In the genomic region with DNA sequence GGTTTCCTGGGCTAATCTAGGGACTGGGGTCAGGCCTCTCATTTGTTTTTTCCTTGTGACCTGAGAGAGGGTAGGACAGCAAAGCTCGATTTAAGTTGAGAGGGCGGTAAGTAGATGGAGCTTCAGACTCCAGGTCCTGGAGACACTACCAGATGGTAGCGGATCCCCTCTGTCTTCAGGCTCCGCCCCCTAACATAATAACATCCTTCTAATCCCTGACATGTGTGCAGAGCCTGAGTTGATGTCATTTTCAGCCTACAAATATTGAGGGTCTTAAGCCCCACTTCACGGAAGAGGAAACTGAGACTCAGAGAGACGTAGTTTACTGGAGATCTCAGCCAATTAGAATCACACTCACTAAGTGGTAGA, we compare ENCODE assay signal across 8 mouse cellular contexts. TPM values are rescaled to one million over a fixed set of nuclear protein-coding genes. Genes with fewer than 3 reads are reported as not detected.
DNase-seq lines count a peak whose midpoint lies in the region; ATAC-seq lines count a peak whose summit lies in the region.

No protein-coding gene starts in this region.

- DNase-seq in kidney, adult 9 months, result no peak
- DNase-seq in hindbrain, embryonic 14.5 days (ENCODE audit: low spot score), result peak; percentile 28
- DNase-seq in midbrain, embryonic 14.5 days, result peak; percentile 64
- DNase-seq in thymus, postnatal 10 days (ENCODE audit: low spot score in 2 of 2), result no peak
- no peak for DNase-seq in adrenal gland, adult 8-10 months
- no peak for DNase-seq in urinary bladder, postnatal 14 days (ENCODE audit: low spot score)

- peak overlapping the region; percentile 85 for H3K27ac ChIP-seq in kidney, embryonic 14.5 days (ENCODE audit: low read depth, low read length)
- H3K27ac ChIP-seq in brown adipose tissue, adult 24 weeks (replicated peaks; ENCODE audit: low read depth, low read length), result peak overlapping the region; percentile 97
- H3K27ac ChIP-seq in hindbrain, embryonic 14.5 days, result peak overlapping the region; percentile 100
- H3K27ac ChIP-seq in midbrain, embryonic 14.5 days (replicated peaks; ENCODE audit: low read depth, low read length), result peak overlapping the region; percentile 100

- peak overlapping the region; percentile 89 for H3K4me3 ChIP-seq in kidney, embryonic 14.5 days (ENCODE audit: low read length)
- H3K4me3 ChIP-seq in brown adipose tissue, adult 24 weeks (ENCODE audit: insufficient read depth, low read depth, low read length), result peak overlapping the region; percentile 76
- H3K4me3 ChIP-seq in hindbrain, embryonic 14.5 days (replicated peaks; ENCODE audit: low read length), result peak overlapping the region; percentile 80
- peak overlapping the region; percentile 68 for H3K4me3 ChIP-seq in midbrain, embryonic 14.5 days (replicated peaks; ENCODE audit: low read depth, low read length)

- H3K9ac ChIP-seq in kidney, embryonic 14.5 days (ENCODE audit: low read depth, low read length), result peak overlapping the region; percentile 92; the same call in 1 of the 2 replicates
- H3K9ac ChIP-seq in hindbrain, embryonic 14.5 days, result peak overlapping the region; percentile 95
- peak overlapping the region; percentile 99 for H3K9ac ChIP-seq in midbrain, embryonic 14.5 days (replicated peaks; ENCODE audit: low read length)

- H3K4me1 ChIP-seq in kidney, embryonic 14.5 days (ENCODE audit: control insufficient read depth, insufficient read depth, low read length), result peaks cover 7% of the 10 kb centered on the region; the same call in 1 of the 2 replicates
- H3K4me1 ChIP-seq in brown adipose tissue, adult 24 weeks (ENCODE audit: control insufficient read depth, insufficient read depth, insufficient read length, low read length), result peaks cover 3% of the 10 kb centered on the region; the same call in 1 of the 2 replicates
- peaks cover 50% of the 10 kb centered on the region for H3K4me1 ChIP-seq in hindbrain, embryonic 14.5 days (replicated peaks; ENCODE audit: control insufficient read depth, insufficient read depth, low read length)
- H3K4me1 ChIP-seq in midbrain, embryonic 14.5 days (ENCODE audit: control insufficient read depth, insufficient read depth, low read length), result peaks cover 52% of the 10 kb centered on the region

- peaks cover 5% of the 10 kb centered on the region; the same call in 1 of the 2 replicates for H3K36me3 ChIP-seq in kidney, embryonic 14.5 days (ENCODE audit: control insufficient read depth, insufficient read depth, low read length)
- peaks cover 22% of the 10 kb centered on the region for H3K36me3 ChIP-seq in hindbrain, embryonic 14.5 days (replicated peaks; ENCODE audit: control insufficient read depth, insufficient read depth)
- peaks cover 21% of the 10 kb centered on the region for H3K36me3 ChIP-seq in midbrain, embryonic 14.5 days (ENCODE audit: control insufficient read depth, insufficient read depth, low read length)

- no peaks in the 10 kb centered on the region for H3K9me3 ChIP-seq in kidney, embryonic 14.5 days (ENCODE audit: control insufficient read depth, low read length)
- H3K9me3 ChIP-seq in hindbrain, embryonic 14.5 days (ENCODE audit: control insufficient read depth, low read length), result no peaks in the 10 kb centered on the region
- H3K9me3 ChIP-seq in midbrain, embryonic 14.5 days (ENCODE audit: control insufficient read depth, low read length), result no peaks in the 10 kb centered on the region

- ATAC-seq in kidney, embryonic 14.5 days (ENCODE audit: low FRiP score, low TSS enrichment), result peak; percentile 28; the same call in 1 of the 2 replicates
- peak; percentile 11 for ATAC-seq in hindbrain, embryonic 14.5 days (ENCODE audit: low FRiP score)
- peak; percentile 12 for ATAC-seq in midbrain, embryonic 14.5 days (ENCODE audit: low FRiP score, low TSS enrichment)

- peak overlapping the region; percentile 88 for H3K4me2 ChIP-seq in kidney, embryonic 14.5 days (replicated peaks; ENCODE audit: low read depth, low read length)
- H3K4me2 ChIP-seq in hindbrain, embryonic 14.5 days (replicated peaks), result peak overlapping the region; percentile 84
- H3K4me2 ChIP-seq in midbrain, embryonic 14.5 days (ENCODE audit: low read length), result peak overlapping the region; percentile 66

- WGBS in kidney, embryonic 14.5 days, result 25% methylated on average over 6 of the region's 6 CpGs
- 17% methylated on average over 6 of the region's 6 CpGs for WGBS in hindbrain, embryonic 14.5 days
- 21% methylated on average over 6 of the region's 6 CpGs for WGBS in midbrain, embryonic 14.5 days

- H3K27me3 ChIP-seq in kidney, embryonic 14.5 days (ENCODE audit: control insufficient read depth, insufficient read depth, low read length), result no peaks in the 10 kb centered on the region
- no peaks in the 10 kb centered on the region for H3K27me3 ChIP-seq in hindbrain, embryonic 14.5 days (ENCODE audit: control insufficient read depth, insufficient read depth, low read length)
- H3K27me3 ChIP-seq in midbrain, embryonic 14.5 days (ENCODE audit: control insufficient read depth, insufficient read depth, low read length), result no peaks in the 10 kb centered on the region

RNA-seq across cellular contexts. Expression of a gene that starts 1.5 kb away (rescaled TPM):
- polyA plus RNA-seq in kidney, embryonic 14.5 days (2014; fragmentation: Nextera tagmentation; extraction: Ambion mirVana), result 12.7 and 17.5 TPM in 2 replicates
- polyA plus RNA-seq in brown adipose tissue, adult 24 weeks (2012; ENCODE audit: insufficient read depth, insufficient read length, missing spikeins), result 229 and 288 TPM in 2 replicates
- 91.6 and 94.6 TPM in 2 replicates for polyA plus RNA-seq in hindbrain, embryonic 14.5 days (2014; fragmentation: Nextera tagmentation; extraction: Ambion mirVana)
- polyA plus RNA-seq in midbrain, embryonic 14.5 days (2014; fragmentation: Nextera tagmentation; extraction: Ambion mirVana), result 82.5 and 98.6 TPM in 2 replicates
- 100 to 1,000 TPM; 182 to 291 (median 250) TPM for total RNA-seq in adrenal gland, adult 8-10 months (2022)

RNA-seq across cellular contexts. Expression of a gene that starts 25.1 kb away (rescaled TPM):
- 66.8 and 73.3 TPM in 2 replicates for polyA plus RNA-seq in kidney, embryonic 14.5 days (2014; fragmentation: Nextera tagmentation; extraction: Ambion mirVana)
- polyA plus RNA-seq in brown adipose tissue, adult 24 weeks (2012; ENCODE audit: insufficient read depth, insufficient read length, missing spikeins), result 19.0 and 20.3 TPM in 2 replicates
- polyA plus RNA-seq in hindbrain, embryonic 14.5 days (2014; fragmentation: Nextera tagmentation; extraction: Ambion mirVana), result 60.7 and 75.0 TPM in 2 replicates
- polyA plus RNA-seq in midbrain, embryonic 14.5 days (2014; fragmentation: Nextera tagmentation; extraction: Ambion mirVana), result 63.5 and 65.8 TPM in 2 replicates
- total RNA-seq in adrenal gland, adult 8-10 months (2022), result 10 to 100 TPM; 31.3 to 50.4 (median 38.7) TPM

Comparison
In these comparisons a context has a peak if more than half of its experiments do, and no peak if none do; other contexts are left out.
1. DNase-seq: peak in hindbrain, embryonic 14.5 days (single experiment) and midbrain, embryonic 14.5 days (single experiment); none in kidney, adult 9 months (single experiment), thymus, postnatal 10 days (0 of 2), adrenal gland, adult 8-10 months (single experiment) and urinary bladder, postnatal 14 days (single experiment).
2. Peak in every context shown above with its lines, with median percentiles within 50 percentile points of each other: ATAC-seq, H3K27ac ChIP-seq, H3K4me2 ChIP-seq, H3K4me3 ChIP-seq and H3K9ac ChIP-seq.